20 mouse cellular contexts compared by ENCODE assay signal in genomic region chr10:118038465-118038864, GRCm38 (mm10).
"Had no signal": no experiment of that assay in that cellular context is flagged by ENCODE, and none has a peak within 500 bp of the region (broad histone marks: within the 10 kb centered on the region; RNA-seq: fewer than 3 reads in every experiment).

No protein-coding gene starts in this region.

- H3K27ac ChIP-seq: lung, embryonic 15.5 days; macrophage; midbrain, embryonic 12.5 days; neural tube, embryonic 13.5 days; neural tube, embryonic 15.5 days had no signal

- DNase-seq: liver, postnatal 0 days; lung, adult 2 months; lung, postnatal 14 days; lung, postnatal 36 days; midbrain, embryonic 14.5 days; retina, postnatal 1 day; right cerebral cortex, adult 18-20 months; right cerebral cortex, postnatal 25 days; right cerebral cortex, postnatal 4 days; spleen, adult 18-20 months; thymus, adult 18-20 months; thymus, postnatal 14 days; thymus, postnatal 36 days had no signal

- H3K27me3 ChIP-seq: lung, embryonic 15.5 days; megakaryocyte, embryonic 14.5 days; midbrain, embryonic 12.5 days; neural tube, embryonic 13.5 days; neural tube, embryonic 15.5 days had no signal

- H3K9me3 ChIP-seq: lung, embryonic 15.5 days; neural tube, embryonic 13.5 days; neural tube, embryonic 15.5 days had no signal

- H3K9ac ChIP-seq: liver, postnatal 0 days; lung, embryonic 15.5 days; midbrain, embryonic 12.5 days; neural tube, embryonic 13.5 days; neural tube, embryonic 15.5 days had no signal

- ATAC-seq: liver, postnatal 0 days; lung, postnatal 0 days had no signal

- H3K4me1 ChIP-seq: lung, embryonic 15.5 days; midbrain, embryonic 12.5 days; neural tube, embryonic 13.5 days; neural tube, embryonic 15.5 days had no signal

- H3K36me3 ChIP-seq: lung, embryonic 15.5 days; midbrain, embryonic 12.5 days; neural tube, embryonic 13.5 days; neural tube, embryonic 15.5 days had no signal

- H3K4me2 ChIP-seq: lung, embryonic 15.5 days; midbrain, embryonic 12.5 days; neural tube, embryonic 13.5 days; neural tube, embryonic 15.5 days had no signal

- H3K4me3 ChIP-seq: lung, embryonic 15.5 days; megakaryocyte, embryonic 14.5 days; midbrain, embryonic 12.5 days; neural tube, embryonic 13.5 days; neural tube, embryonic 15.5 days had no signal
